Mouse (Mus musculus): ENCODE measurements around the gene Arrdc3. TPM values are rescaled to one million over a fixed set of nuclear protein-coding genes. Genes with fewer than 3 reads are reported as not detected.

The Arrdc3 gene
- polyA plus RNA-seq, 2 experiments = 7.4 to 13.1 TPM

DNA sequence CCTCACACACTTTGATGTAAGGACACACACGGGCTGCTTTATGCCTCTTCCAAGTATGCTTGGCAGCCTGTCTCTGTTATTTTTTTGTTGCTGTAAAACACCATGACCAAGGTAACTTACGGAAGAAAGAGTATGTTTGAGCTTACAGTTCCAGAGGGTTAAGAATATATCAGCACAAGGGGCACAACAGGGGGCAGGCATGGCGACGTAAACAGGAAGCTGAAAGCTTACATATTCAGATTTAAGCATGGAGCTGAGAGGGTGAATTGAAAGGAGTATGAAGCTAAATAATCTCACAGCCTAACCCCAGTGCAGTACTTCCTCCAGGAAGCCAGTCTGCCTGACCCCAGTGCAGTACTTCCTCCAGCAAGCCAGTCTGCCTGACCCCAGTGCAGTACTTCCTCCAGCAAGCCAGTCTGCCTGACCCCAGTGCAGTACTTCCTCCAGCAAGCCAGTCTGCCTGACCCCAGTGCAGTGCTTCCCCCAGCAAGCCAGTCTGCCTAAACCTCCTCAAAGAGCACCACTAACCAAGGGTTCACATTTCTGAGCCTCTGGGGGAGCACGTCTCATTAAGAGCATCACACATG lies 49.7 kb downstream of the Arrdc3 start:
- 50% methylated on average over 5 of the region's 5 CpGs for WGBS (ENCODE audit: insufficient replicate concordance)
- Histone ChIP-seq H3K4me1 (replicated peaks; ENCODE audit: control insufficient read depth in 2 of 2, insufficient read depth in 2 of 2, low read length in 1 of 2) (0 out of 4 replicates have a peak, but pooled peaks cover 0 to 3% of the 10 kb centered on the region in 2 experiments), H3K4me3 (ENCODE audit: insufficient read depth in 1 of 2, low read depth in 2 of 2, low read length in 2 of 2) (no peak overlapping the region), H3K4me2 (ENCODE audit: low read depth) (no peak overlapping the region), H3K9ac (replicated peaks) (no peak overlapping the region), H3K9me3 (ENCODE audit: control insufficient read depth, low read length) (no peaks in the 10 kb centered on the region), H3K27me3 (ENCODE audit: control insufficient read depth, insufficient read depth, low read length) (no peaks in the 10 kb centered on the region), H3K27ac (no peak overlapping the region), H3K36me3 (replicated peaks; ENCODE audit: control insufficient read depth, insufficient read depth, low read depth) (no peaks in the 10 kb centered on the region)
- TF ChIP-seq EP300 (IDR thresholded peaks at IDR 0.05; ENCODE audit: low read depth) = no peak
- no peak for TF ChIP-seq CTCF (IDR thresholded peaks at IDR 0.05; ENCODE audit: low read depth)
- peak; percentile 43 for ATAC-seq (ENCODE audit: insufficient read depth)
- no peak for DNase-seq (ENCODE audit: low read depth in 3 of 3, low spot score in 3 of 3)

DNA sequence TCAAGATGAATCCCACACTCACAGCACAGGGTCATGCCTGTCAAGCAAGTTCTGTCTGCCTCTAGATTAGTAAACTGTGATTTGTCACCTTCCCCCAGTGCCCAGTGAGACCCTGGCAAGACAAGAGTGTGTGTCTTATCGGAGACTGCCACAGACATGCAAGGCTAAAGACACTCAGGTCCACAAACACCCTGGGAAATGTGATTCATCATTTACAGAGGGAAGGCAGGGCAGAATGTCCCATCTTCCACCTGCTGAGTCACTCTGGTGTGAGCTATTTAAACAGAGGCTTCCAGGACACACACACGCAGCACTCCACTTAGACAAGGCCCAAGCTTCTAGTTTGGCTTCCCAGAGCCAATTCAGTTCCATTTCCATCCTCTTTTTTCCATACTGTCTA lies 53.2 kb downstream of the Arrdc3 start:
- no peak overlapping the region for H3K4me3 ChIP-seq (ENCODE audit: insufficient read depth in 1 of 2, low read depth in 2 of 2, low read length in 2 of 2)
- H3K27me3 ChIP-seq (ENCODE audit: control insufficient read depth, insufficient read depth, low read length) = no peaks in the 10 kb centered on the region
- TF ChIP-seq EP300 (IDR thresholded peaks at IDR 0.05; ENCODE audit: low read depth) = no peak
- no peak for TF ChIP-seq CTCF (IDR thresholded peaks at IDR 0.05; ENCODE audit: low read depth)
- no peak overlapping the region for H3K9ac ChIP-seq (replicated peaks)
- ATAC-seq (ENCODE audit: insufficient read depth) (no peak), DNase-seq (ENCODE audit: low read depth in 3 of 3, low spot score in 3 of 3) (no peak)
- no peaks in the 10 kb centered on the region for H3K36me3 ChIP-seq (replicated peaks; ENCODE audit: control insufficient read depth, insufficient read depth, low read depth)
- H3K9me3 ChIP-seq (ENCODE audit: control insufficient read depth, low read length) = no peaks in the 10 kb centered on the region
- no peak overlapping the region for H3K4me2 ChIP-seq (ENCODE audit: low read depth)
- no peaks in the 10 kb centered on the region; a peak in 1 of 4 replicates for H3K4me1 ChIP-seq (replicated peaks; ENCODE audit: control insufficient read depth in 2 of 2, insufficient read depth in 2 of 2, low read length in 1 of 2)
- no peak overlapping the region for H3K27ac ChIP-seq
- 54% methylated on average over 2 of the region's 2 CpGs for WGBS (ENCODE audit: insufficient replicate concordance)

DNA sequence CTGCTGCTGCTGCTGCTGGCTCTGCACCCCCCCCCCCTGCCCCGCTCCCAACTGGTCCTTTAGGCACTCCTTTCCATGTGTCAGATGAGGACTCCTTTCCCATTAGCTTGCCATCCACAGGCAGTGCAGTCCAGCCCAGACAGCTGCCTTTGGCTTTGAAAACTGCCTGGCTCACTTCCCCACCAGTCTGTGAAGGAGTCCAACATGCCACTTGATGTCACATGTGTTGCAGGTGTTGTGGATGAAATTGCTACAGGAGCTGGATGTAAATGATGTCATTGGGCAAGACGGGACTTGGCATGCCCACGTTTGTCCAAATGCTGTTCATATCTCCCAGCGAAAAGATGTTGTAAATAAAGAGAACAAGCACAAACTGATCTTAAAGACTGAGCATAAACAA lies 56.0 kb downstream of the Arrdc3 start:
- ATAC-seq (ENCODE audit: insufficient read depth) (no peak), DNase-seq (ENCODE audit: low read depth in 3 of 3, low spot score in 3 of 3) (no peak)
- Histone ChIP-seq H3K4me1 (replicated peaks; ENCODE audit: control insufficient read depth in 2 of 2, insufficient read depth in 2 of 2, low read length in 1 of 2) (no peaks in the 10 kb centered on the region; a peak in 1 of 4 replicates), H3K4me2 (ENCODE audit: low read depth) (no peak overlapping the region), H3K4me3 (ENCODE audit: insufficient read depth in 1 of 2, low read depth in 2 of 2, low read length in 2 of 2) (no peak overlapping the region), H3K27me3 (ENCODE audit: control insufficient read depth, insufficient read depth, low read length) (no peaks in the 10 kb centered on the region), H3K27ac (no peak overlapping the region), H3K9ac (replicated peaks) (no peak overlapping the region), H3K9me3 (ENCODE audit: control insufficient read depth, low read length) (no peaks in the 10 kb centered on the region), H3K36me3 (replicated peaks; ENCODE audit: control insufficient read depth, insufficient read depth, low read depth) (no peaks in the 10 kb centered on the region)
- WGBS (ENCODE audit: insufficient replicate concordance) = 67% methylated on average over 4 of the region's 4 CpGs
- TF ChIP-seq EP300 (IDR thresholded peaks at IDR 0.05; ENCODE audit: low read depth) (no peak), CTCF (IDR thresholded peaks at IDR 0.05; ENCODE audit: low read depth) (no peak)

DNA sequence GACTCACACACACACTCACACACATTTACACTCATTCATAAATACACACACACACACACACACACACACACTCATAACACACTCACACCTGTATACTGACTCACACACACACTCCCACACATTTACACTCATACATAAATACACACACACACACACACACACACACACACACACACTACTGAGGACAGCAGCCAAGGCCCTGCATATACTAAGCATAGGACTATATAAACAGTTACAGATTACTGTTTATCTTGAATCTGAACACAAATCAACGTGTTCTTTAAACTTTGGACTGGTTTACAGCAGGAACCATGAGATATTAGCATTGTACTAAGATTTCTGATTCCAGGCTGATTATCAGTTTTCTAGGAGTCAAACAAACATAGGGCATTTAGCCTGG lies 56.7 kb downstream of the Arrdc3 start:
- no peak overlapping the region for H3K4me2 ChIP-seq (ENCODE audit: low read depth)
- no peak overlapping the region for H3K27ac ChIP-seq
- no peak for DNase-seq (ENCODE audit: low read depth in 3 of 3, low spot score in 3 of 3)
- H3K27me3 ChIP-seq (ENCODE audit: control insufficient read depth, insufficient read depth, low read length) = no peaks in the 10 kb centered on the region
- H3K4me1 ChIP-seq (replicated peaks; ENCODE audit: control insufficient read depth in 2 of 2, insufficient read depth in 2 of 2, low read length in 1 of 2) = no peaks in the 10 kb centered on the region; a peak in 1 of 4 replicates
- ATAC-seq (ENCODE audit: insufficient read depth) = no peak
- H3K9ac ChIP-seq (replicated peaks) = no peak overlapping the region
- H3K36me3 ChIP-seq (replicated peaks; ENCODE audit: control insufficient read depth, insufficient read depth, low read depth) = no peaks in the 10 kb centered on the region
- no peak for TF ChIP-seq EP300 (IDR thresholded peaks at IDR 0.05; ENCODE audit: low read depth)
- TF ChIP-seq CTCF (IDR thresholded peaks at IDR 0.05; ENCODE audit: low read depth) = no peak
- H3K4me3 ChIP-seq (ENCODE audit: insufficient read depth in 1 of 2, low read depth in 2 of 2, low read length in 2 of 2) = no peak overlapping the region
- WGBS (ENCODE audit: insufficient replicate concordance) = 32% methylated on average over 1 of the region's 1 CpGs
- no peaks in the 10 kb centered on the region for H3K9me3 ChIP-seq (ENCODE audit: control insufficient read depth, low read length)

DNA sequence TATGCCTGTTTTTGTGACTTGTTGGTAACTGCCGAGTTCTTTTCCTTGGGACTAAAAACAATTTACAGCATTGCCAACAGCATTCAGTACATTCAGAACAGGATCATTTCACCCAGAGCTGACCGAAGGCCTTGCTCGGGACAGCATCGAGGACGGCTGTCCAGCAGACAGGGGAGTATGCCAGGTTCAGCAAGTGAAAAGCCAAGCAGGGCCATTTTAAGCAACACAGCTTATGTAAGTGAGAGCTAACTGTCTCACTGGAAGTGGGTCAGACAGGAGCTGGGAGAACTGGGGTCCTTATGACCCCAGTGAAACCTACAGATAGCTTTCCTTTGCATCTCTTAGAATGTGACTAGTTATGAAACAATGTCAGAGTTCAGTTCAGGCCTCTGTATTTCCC lies 57.2 kb downstream of the Arrdc3 start:
- Histone ChIP-seq H3K27ac (no peak overlapping the region), H3K9me3 (ENCODE audit: control insufficient read depth, low read length) (no peaks in the 10 kb centered on the region), H3K4me2 (ENCODE audit: low read depth) (no peak overlapping the region), H3K36me3 (replicated peaks; ENCODE audit: control insufficient read depth, insufficient read depth, low read depth) (no peaks in the 10 kb centered on the region), H3K9ac (replicated peaks) (no peak overlapping the region), H3K4me1 (replicated peaks; ENCODE audit: control insufficient read depth in 2 of 2, insufficient read depth in 2 of 2, low read length in 1 of 2) (no peaks in the 10 kb centered on the region; a peak in 1 of 4 replicates), H3K27me3 (ENCODE audit: control insufficient read depth, insufficient read depth, low read length) (no peaks in the 10 kb centered on the region), H3K4me3 (ENCODE audit: insufficient read depth in 1 of 2, low read depth in 2 of 2, low read length in 2 of 2) (no peak overlapping the region)
- ATAC-seq (ENCODE audit: insufficient read depth) (no peak), DNase-seq (ENCODE audit: low read depth in 3 of 3, low spot score in 3 of 3) (no peak)
- TF ChIP-seq CTCF (IDR thresholded peaks at IDR 0.05; ENCODE audit: low read depth) (no peak), EP300 (IDR thresholded peaks at IDR 0.05; ENCODE audit: low read depth) (no peak)
- WGBS (ENCODE audit: insufficient replicate concordance) = 60% methylated on average over 5 of the region's 5 CpGs

Data from liver, embryonic 14.5 days (tissue).